Mouse (Mus musculus): ENCODE measurements around the gene Cdc25b.
"Not testable (repeated sequence)": the region's sequence is repeated elsewhere in the genome, so short reads cannot be mapped to it uniquely, and the experiment has no call there.

DNA sequence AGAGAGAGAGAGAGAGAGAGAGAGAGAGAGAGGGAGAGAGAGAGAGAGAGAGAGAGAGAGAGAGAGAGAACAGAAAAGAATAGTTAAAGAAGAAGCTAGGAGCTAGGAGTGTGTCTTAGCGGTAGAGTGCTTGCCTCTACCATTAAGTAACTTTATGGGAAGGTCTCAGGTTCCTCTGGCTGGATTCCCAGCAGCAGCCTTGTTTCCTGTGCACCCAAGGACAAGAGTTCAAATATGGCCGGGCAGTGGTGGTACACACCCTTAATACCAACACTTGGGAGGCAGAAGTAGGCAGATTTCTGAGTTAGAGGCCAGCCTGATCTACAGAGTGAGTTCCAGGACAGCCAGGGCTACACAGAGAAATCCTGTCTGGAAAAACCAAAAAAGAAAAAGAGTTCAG lies 39.9 kb downstream of the Cdc25b start:
- not testable (repeated sequence) for TF ChIP-seq CTCF, EP300 (IDR thresholded peaks at IDR 0.05; ENCODE audit: low read depth)

All from liver, embryonic 14.5 days (tissue).